Mouse (Mus musculus) midbrain, embryonic 16.5 days (tissue): ENCODE measurements around the gene Sept7. TPM values are rescaled to one million over a fixed set of nuclear protein-coding genes. Genes with fewer than 3 reads are reported as not detected.
A peak's percentile ranks its signal among the peaks of the same experiment; 100 is the strongest.
"Not testable (repeated sequence)": the region's sequence is repeated elsewhere in the genome, so short reads cannot be mapped to it uniquely, and the experiment has no call there.

ENCODE experiments used
- ATAC-seq: fragments of 200-750 bp; cut with Nextera tagmentation; 2 replicates; pipeline ENCODE4 v1.8.0; 2017; ENCODE audit warnings: moderate TSS enrichment
- H3K27ac ChIP-seq: fragments of 300-500 bp; sonication (generic); 2 replicates; pipeline ENCODE4 v1.5.1; 2014; ENCODE audit warnings: mild to moderate bottlenecking, low read length, mixed read lengths
- H3K27me3 ChIP-seq: fragments of 300-500 bp; sonication (generic); 2 replicates; pipeline ENCODE4 v1.6.1; 2014; ENCODE audit warnings: low read depth, low read length, mixed read lengths; ENCODE audit not compliant: control insufficient read depth, insufficient read depth
- H3K36me3 ChIP-seq: fragments of 300-500 bp; sonication (generic); 2 replicates; pipeline ENCODE4 v1.6.1; 2014; ENCODE audit warnings: mild to moderate bottlenecking, low read length, moderate library complexity, mixed read lengths; ENCODE audit not compliant: control insufficient read depth, insufficient read depth
- H3K4me1 ChIP-seq: fragments of 300-500 bp; sonication (generic); 2 replicates; pipeline ENCODE4 v1.6.1; 2014; ENCODE audit warnings: mild to moderate bottlenecking, low read length, mixed read lengths; ENCODE audit not compliant: control insufficient read depth, insufficient read depth
- H3K4me2 ChIP-seq: fragments of 300-500 bp; sonication (generic); 2 replicates; pipeline ENCODE4 v1.6.1; 2014; ENCODE audit warnings: mild to moderate bottlenecking, low read length, mixed read lengths
- H3K4me3 ChIP-seq: fragments of 300-500 bp; sonication (generic); 2 replicates; pipeline ENCODE4 v1.5.1; 2014; ENCODE audit warnings: low read depth, mild to moderate bottlenecking, low read length, moderate library complexity, mixed read lengths
- H3K9ac ChIP-seq: fragments of 300-500 bp; sonication (generic); 2 replicates; pipeline ENCODE4 v1.6.1; 2014; ENCODE audit warnings: low read depth, low read length, mixed read lengths
- H3K9me3 ChIP-seq: fragments of 300-500 bp; sonication (generic); replicated peaks from 2 replicates; pipeline ENCODE4 v1.6.1; 2014; ENCODE audit warnings: mild to moderate bottlenecking, low read length, mixed read lengths; ENCODE audit not compliant: control insufficient read depth, poor library complexity, severe bottlenecking
- WGBS: fragments of 180-500 bp; shearing (Covaris S2); extraction: QIAGEN DNeasy Blood & Tissue Kit; methylation state at CpG from one replicate; pipeline ENCODE4 v1.1.7; 2014; 5-methylcytosine and 5-hydroxymethylcytosine counted together
- polyA plus RNA-seq: library from polyadenylated mRNA; unstranded; fragments of >200 nt; fragmentation: Nextera tagmentation; extraction: Ambion mirVana; gene quantifications from 2 replicates; pipeline ENCODE4 v1.2.1, GENCODE M21; 2015

The Sept7 gene
- polyA plus RNA-seq, 1 experiment from 2014 or later, result 247 TPM

DNA sequence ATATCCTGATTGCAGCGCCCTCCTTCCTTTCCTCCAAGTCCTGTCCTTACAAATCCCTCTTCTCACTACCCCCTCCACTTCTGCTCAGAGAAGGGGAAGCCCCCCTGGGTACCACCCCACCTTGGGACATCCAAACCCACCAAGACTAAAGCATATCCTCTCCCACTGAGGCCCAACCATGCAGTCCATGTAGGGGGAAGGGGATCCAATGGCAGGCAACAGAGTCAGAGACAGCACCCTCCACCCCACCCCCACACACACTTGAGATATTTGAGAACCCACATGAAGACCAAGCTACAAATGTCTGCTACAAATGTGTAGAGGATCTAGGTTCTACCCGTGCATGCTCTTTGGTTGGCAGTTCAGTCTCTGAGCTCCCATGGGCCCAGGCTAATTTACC lies 19.7 kb downstream of the Sept7 start:
- Histone ChIP-seq H3K4me2 (no peak overlapping the region), H3K27ac (no peak overlapping the region), H3K4me1 (no peaks in the 10 kb centered on the region), H3K9ac (no peak overlapping the region), H3K4me3 (no peak overlapping the region), H3K27me3 (no peaks in the 10 kb centered on the region), H3K36me3 (no peaks in the 10 kb centered on the region), H3K9me3 (no peaks in the 10 kb centered on the region)
- 92% methylated on average over 2 of the region's 2 CpGs for WGBS
- peak; percentile 56 for ATAC-seq

DNA sequence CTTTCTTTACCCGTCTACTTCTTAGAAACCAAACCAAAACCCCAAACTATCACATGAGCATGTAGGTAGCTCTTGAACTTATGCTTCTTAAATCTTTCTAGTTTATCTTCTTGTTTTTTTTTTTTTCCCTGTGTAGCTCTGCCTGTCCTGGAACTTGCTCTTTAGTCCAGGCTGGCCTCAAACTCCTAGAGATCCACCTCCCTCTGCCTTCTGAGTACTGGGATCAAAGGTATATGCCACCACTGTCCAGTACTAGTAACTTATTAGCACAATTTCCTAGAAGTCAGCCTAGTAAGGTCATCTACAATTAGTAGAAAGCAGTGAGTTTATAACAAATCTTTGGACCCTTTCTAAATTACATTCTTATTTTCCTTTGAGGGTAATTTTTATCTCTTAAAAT lies 37.6 kb downstream of the Sept7 start:
- H3K27me3 ChIP-seq, result no peaks in the 10 kb centered on the region
- 90% methylated on average over 1 of the region's 1 CpGs for WGBS
- ATAC-seq, result no peak
- no peak overlapping the region for H3K9ac ChIP-seq
- H3K27ac ChIP-seq, result no peak overlapping the region
- no peaks in the 10 kb centered on the region; the same call in none of the 2 replicates for H3K36me3 ChIP-seq
- no peaks in the 10 kb centered on the region for H3K4me1 ChIP-seq
- H3K4me2 ChIP-seq, result no peak overlapping the region
- no peak overlapping the region for H3K4me3 ChIP-seq
- no peaks in the 10 kb centered on the region for H3K9me3 ChIP-seq

DNA sequence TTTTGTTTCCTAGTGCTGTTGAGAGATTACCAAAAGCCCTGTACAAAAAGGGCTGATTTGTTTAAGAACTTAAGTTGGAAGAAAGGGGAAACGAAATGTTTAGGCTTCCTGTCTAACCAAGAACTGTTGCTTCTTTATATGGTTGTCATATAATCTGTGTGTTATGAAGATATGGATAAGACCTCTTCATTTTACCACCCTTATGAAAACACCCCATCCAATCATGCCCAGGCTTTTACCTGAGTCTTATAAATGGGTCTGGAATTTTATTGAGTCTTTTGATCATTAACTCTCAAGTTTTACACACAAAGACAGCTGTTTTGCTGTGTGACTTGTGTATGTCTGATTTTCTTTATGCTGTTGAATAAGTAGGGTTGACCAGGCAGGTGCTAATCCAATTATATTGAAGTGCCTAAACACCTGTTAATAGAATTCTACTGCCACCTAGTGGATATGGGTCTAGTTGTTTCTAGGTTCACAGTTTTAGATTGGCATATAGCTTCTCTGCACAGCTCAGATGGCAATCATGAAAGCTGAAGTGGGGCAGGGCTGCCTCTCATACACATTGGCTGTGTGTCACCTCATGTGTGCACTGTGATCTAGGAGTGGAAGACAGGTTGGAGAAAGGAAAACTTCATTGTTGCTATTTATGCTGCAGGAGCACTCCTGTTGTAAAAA lies 57.4 kb downstream of the Sept7 start:
- no peak overlapping the region for H3K27ac ChIP-seq
- H3K27me3 ChIP-seq, result no peaks in the 10 kb centered on the region
- H3K9ac ChIP-seq, result no peak overlapping the region
- peaks cover 5% of the 10 kb centered on the region for H3K36me3 ChIP-seq
- 66% methylated on average over 1 of the region's 1 CpGs for WGBS
- ATAC-seq, result peak; percentile 64
- H3K4me3 ChIP-seq, result no peak overlapping the region
- H3K9me3 ChIP-seq, result no peaks in the 10 kb centered on the region
- no peaks in the 10 kb centered on the region for H3K4me1 ChIP-seq
- no peak overlapping the region for H3K4me2 ChIP-seq

DNA sequence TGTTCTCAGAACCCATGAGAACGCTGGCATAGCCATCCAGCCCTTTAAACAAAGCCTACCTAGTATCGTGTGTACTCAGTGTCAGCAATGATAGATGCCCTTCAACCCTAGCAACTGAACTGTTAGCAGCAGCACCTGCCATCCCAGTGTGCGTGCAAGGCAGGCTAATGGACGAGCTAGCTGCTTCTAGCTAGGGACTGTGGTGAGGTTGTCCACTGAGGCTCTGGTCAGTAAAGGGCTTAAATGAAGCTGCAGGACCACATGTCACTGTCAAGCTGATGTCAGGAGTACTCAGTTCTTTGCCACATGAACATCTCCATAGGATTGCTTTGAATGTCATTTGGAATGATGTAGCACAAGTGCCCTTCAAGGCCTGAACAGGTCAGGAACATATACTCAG lies 62.1 kb downstream of the Sept7 start:
- Histone ChIP-seq H3K9ac (no peak overlapping the region), H3K4me1 (no peaks in the 10 kb centered on the region), H3K9me3 (no peaks in the 10 kb centered on the region), H3K4me3 (no peak overlapping the region), H3K4me2 (no peak overlapping the region), H3K27ac (no peak overlapping the region), H3K36me3 (no peaks in the 10 kb centered on the region), H3K27me3 (no peaks in the 10 kb centered on the region)
- 91% methylated on average over 4 of the region's 4 CpGs for WGBS
- no peak for ATAC-seq

DNA sequence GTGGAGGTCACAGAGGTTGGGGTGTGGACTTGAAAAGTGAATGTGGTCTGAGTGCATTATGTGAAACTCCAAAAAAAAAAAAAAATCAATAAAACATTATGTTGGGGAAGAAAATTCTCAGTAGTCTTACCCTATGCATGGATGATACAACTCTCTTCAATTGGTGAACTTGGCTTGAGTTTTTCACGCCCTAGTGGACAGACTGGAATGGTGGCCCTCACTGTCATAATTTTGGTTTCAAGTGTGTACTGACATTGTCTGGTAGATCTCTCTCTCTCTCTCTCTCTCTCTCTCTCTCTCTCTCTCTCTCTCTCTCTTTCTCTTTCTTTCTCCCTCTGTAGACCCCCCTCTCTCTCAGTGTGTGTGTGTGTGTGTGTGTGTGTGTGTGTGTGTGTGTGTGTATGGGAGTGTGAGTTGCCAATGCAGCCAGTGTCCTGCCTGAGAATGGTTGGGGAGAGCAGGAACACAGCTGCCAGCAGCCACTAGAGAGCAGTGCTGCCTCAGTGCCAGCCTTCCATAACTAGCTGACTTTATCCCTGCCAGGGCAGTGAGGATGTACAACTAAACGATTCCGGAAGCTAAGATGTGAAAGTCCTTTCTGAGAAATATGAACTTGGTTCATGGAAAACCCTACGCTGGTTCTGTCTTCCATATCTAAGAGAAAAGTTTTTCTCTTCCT lies 65.7 kb downstream of the Sept7 start:
- 54% methylated on average over 4 of the region's 4 CpGs for WGBS
- Histone ChIP-seq H3K9me3 (no peaks in the 10 kb centered on the region), H3K27ac (no peak overlapping the region), H3K4me2 (no peak overlapping the region), H3K27me3 (no peaks in the 10 kb centered on the region), H3K4me1 (no peaks in the 10 kb centered on the region), H3K4me3 (no peak overlapping the region), H3K9ac (no peak overlapping the region), H3K36me3 (no peaks in the 10 kb centered on the region)
- ATAC-seq, result peak; percentile 88

DNA sequence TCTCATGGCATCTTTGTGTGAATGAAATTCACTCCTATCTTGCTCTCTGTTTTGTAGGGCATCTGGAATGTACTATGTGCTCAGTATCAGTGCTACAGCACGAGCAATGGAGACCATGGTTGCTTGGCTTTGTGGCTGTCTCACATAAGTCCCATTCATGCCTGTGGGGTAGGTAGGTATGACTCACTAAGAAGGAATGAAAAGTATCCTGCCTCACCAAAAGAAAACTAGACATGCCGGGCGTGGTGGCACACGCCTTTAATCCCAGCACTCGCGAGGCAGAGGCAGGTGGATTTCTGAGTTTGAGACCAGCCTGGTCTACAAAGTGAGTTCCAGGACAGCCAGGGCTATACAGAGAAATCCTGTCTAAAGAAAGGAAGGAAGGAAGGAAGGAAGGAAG lies 67.4 kb downstream of the Sept7 start:
- not testable (repeated sequence) for H3K4me3 ChIP-seq, H3K4me1 ChIP-seq, ATAC-seq

DNA sequence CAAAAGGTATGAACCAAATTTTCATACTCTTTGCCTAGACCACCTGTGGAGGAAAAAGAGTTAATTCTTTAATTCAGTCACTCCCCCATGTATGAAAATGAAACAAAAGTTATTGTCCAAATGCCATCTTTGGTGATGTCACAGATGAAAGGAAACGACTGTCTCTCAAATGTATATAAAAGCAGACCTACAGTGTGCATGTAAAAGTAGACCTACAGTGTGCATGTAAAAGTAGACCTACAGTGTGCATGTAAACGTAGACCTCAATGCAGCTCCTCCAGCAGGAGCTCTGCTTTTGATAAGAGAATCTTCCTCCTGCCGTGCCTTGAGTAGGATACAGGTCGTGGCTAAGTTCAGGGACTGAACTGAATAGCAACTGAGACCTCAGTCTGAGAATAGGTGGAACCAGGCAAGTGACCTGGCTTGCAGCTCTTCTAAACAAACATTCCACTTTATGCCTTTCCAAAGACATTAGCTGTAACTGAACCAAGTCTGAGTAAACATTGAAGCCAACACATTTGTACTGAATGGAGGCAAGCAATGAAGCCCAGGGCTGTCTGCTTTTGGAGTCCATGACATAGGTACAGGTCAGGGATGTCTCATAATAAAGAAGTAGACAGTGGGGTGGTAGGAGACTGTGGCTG lies 75.6 kb downstream of the Sept7 start:
- Histone ChIP-seq H3K27ac (no peak overlapping the region), H3K4me1 (no peaks in the 10 kb centered on the region), H3K36me3 (no peaks in the 10 kb centered on the region), H3K9me3 (no peaks in the 10 kb centered on the region), H3K4me3 (no peak overlapping the region), H3K27me3 (no peaks in the 10 kb centered on the region), H3K4me2 (no peak overlapping the region), H3K9ac (no peak overlapping the region)
- ATAC-seq, result no peak
- WGBS, result 87% methylated on average over 4 of the region's 4 CpGs

More for the DNA sequence above, 67.4 kb downstream of the Sept7 start:
- 92% methylated on average over 6 of the region's 6 CpGs for WGBS
- not testable (repeated sequence) for H3K4me2 ChIP-seq, H3K27ac ChIP-seq, H3K9ac ChIP-seq, H3K36me3 ChIP-seq, H3K9me3 ChIP-seq, H3K27me3 ChIP-seq

DNA sequence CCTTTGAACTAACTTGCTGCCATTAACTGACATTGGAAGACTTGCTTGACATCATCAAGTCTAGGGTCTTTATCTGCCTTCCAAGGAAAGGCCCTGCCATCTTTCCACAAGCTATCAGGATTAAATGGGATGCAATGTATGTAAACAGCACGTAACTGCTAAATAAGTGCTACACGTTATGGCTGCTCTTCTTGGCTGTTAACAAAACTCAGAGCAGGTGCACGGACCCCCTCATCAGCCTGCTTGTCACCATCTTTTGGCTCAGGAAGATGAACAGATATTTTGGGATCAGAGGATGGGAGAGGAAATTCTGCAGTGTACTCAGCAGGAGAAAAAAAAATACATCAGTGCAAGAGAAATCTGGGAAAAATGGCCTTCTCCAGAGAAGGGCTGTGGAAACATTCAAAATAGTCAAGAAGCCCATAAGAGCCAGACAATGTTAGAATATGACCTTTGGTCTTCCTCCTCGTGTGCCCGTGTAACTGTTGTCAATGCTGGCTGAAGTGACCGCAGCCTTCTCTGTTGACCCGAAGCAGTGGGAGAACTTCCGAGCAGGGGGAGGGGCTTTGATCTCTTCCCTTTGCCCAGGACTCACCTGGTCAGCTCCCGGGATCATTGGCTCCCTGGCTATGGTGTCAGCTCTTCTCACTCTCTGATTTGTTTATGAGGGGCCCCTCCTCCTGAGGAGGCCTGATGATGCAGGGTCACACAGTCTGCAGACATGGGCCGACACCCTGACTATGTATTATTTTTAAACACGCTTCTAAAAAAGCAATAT lies 76.9 kb downstream of the Sept7 start:
- no peak overlapping the region for H3K27ac ChIP-seq
- no peaks in the 10 kb centered on the region for H3K27me3 ChIP-seq
- H3K4me3 ChIP-seq, result no peak overlapping the region
- H3K9ac ChIP-seq, result no peak overlapping the region
- no peaks in the 10 kb centered on the region for H3K4me1 ChIP-seq
- H3K36me3 ChIP-seq, result no peaks in the 10 kb centered on the region
- ATAC-seq, result no peak
- no peak overlapping the region for H3K4me2 ChIP-seq
- no peaks in the 10 kb centered on the region for H3K9me3 ChIP-seq
- WGBS, result 85% methylated on average over 11 of the region's 11 CpGs
